Mouse (Mus musculus) limb, embryonic 14.5 days (tissue): Measurements from ENCODE around the gene Vegfd. TPM values are rescaled to one million over a fixed set of nuclear protein-coding genes. Genes with fewer than 3 reads are reported as not detected.

Source experiments
- ATAC-seq: fragments of 200-750 bp; cut with Nextera tagmentation; 2 replicates; pipeline ENCODE4 v1.8.0; 2017; ENCODE audit warnings: low read depth, moderate number of reproducible peaks, moderate TSS enrichment; ENCODE audit not compliant: low FRiP score
- DNase-seq: peaks from one replicate; pipeline ENCODE4 v3.0.0-alpha.2; 2015; ENCODE audit warnings: low spot score
- H3K27ac ChIP-seq: fragments of 300-500 bp; sonication (generic); replicated peaks from 2 replicates; pipeline ENCODE4 v1.5.1; 2014; ENCODE audit warnings: low read depth, mild to moderate bottlenecking, low read length, moderate library complexity, mixed read lengths
- H3K27me3 ChIP-seq: fragments of 300-500 bp; sonication (generic); 2 replicates; pipeline ENCODE4 v1.6.1; 2014; ENCODE audit warnings: low read length, mixed read lengths; ENCODE audit not compliant: control insufficient read depth, insufficient read depth
- H3K36me3 ChIP-seq: fragments of 300-500 bp; sonication (generic); 2 replicates; pipeline ENCODE4 v1.6.1; 2014; ENCODE audit warnings: mild to moderate bottlenecking, low read length, moderate library complexity, mixed read lengths; ENCODE audit not compliant: control insufficient read depth, insufficient read depth
- H3K4me1 ChIP-seq: fragments of 300-500 bp; sonication (generic); 2 replicates; pipeline ENCODE4 v1.6.1; 2014; ENCODE audit warnings: antibody characterized with exemption, low read length, mixed read lengths; ENCODE audit not compliant: control insufficient read depth, insufficient read depth
- H3K4me2 ChIP-seq: fragments of 300-500 bp; sonication (generic); replicated peaks from 2 replicates; pipeline ENCODE4 v1.6.1; 2014; ENCODE audit warnings: low read depth, mild to moderate bottlenecking, low read length, moderate library complexity; ENCODE audit not compliant: severe bottlenecking
- H3K4me3 ChIP-seq: fragments of 300-500 bp; sonication (generic); replicated peaks from 2 replicates; pipeline ENCODE4 v1.5.1; 2014; ENCODE audit warnings: low read length
- H3K9ac ChIP-seq: fragments of 300-500 bp; sonication (generic); 2 replicates; pipeline ENCODE4 v1.6.1; 2014; ENCODE audit warnings: mild to moderate bottlenecking, low read depth, low read length, moderate library complexity; ENCODE audit not compliant: severe bottlenecking
- H3K9me3 ChIP-seq: fragments of 300-500 bp; sonication (generic); 2 replicates; pipeline ENCODE4 v1.6.1; 2016; ENCODE audit warnings: low read length; ENCODE audit not compliant: control insufficient read depth
- POLR2A ChIP-seq: fragments of 200-500 bp; IDR thresholded peaks from 2 replicates; pipeline ENCODE4 v1.8.0; 2012; ENCODE audit warnings: inconsistent platforms, mild to moderate bottlenecking, moderate library complexity, borderline replicate concordance; ENCODE audit not compliant: insufficient read depth, insufficient read length; ENCODE audit errors: extremely low read depth
- WGBS: fragments of 180-500 bp; shearing (Covaris S2); extraction: QIAGEN DNeasy Blood & Tissue Kit; methylation state at CpG from one replicate; pipeline ENCODE4 v1.1.7; 2014; 5-methylcytosine and 5-hydroxymethylcytosine counted together
- polyA plus RNA-seq, 2 experiments: library from polyadenylated mRNA; depleted of rRNA in 1 of 2; stranded (reverse) in 1 of 2; unstranded in 1 of 2; fragments of >200 nt; fragmentation: Nextera tagmentation in 1 of 2; extraction: Ambion mirVana in 1 of 2; gene quantifications; 2 replicates each; pipeline versions ENCODE4 v1.2.1 to v1.2.3; 2012 to 2014

Gene Vegfd
- polyA plus RNA-seq, 2 experiments, result 7.7 to 9.1 TPM

DNA sequence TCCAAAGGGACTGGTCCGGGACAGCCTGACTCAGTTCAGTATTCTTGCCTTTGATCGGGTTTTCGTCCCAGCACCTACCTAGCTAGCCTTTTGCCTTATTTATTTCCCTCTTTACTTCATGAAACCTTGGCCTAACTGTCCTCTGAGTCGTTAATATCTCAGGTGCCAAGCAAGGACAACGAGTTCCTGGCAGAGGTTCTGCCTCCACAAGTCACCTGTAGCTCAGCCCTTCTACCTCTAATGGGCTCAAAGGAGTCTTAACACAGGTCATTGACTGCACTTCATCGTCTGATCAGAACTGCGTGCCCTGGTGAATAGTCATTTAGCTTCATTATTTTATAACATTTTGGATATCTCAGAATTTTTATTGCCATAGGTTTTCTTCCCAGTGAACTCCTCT, 66.3 kb downstream of the Vegfd start:
- Histone ChIP-seq H3K36me3 (no peaks in the 10 kb centered on the region), H3K27ac (no peak overlapping the region), H3K4me2 (no peak overlapping the region), H3K4me1 (no peaks in the 10 kb centered on the region), H3K9me3 (no peaks in the 10 kb centered on the region), H3K4me3 (no peak overlapping the region), H3K9ac (no peak overlapping the region), H3K27me3 (0 out of 2 replicates have a peak, but pooled peaks cover 3% of the 10 kb centered on the region)
- DNase-seq (no peak), ATAC-seq (no peak)
- TF ChIP-seq POLR2A, result no peak
- 85% methylated on average over 7 of the region's 7 CpGs for WGBS

DNA sequence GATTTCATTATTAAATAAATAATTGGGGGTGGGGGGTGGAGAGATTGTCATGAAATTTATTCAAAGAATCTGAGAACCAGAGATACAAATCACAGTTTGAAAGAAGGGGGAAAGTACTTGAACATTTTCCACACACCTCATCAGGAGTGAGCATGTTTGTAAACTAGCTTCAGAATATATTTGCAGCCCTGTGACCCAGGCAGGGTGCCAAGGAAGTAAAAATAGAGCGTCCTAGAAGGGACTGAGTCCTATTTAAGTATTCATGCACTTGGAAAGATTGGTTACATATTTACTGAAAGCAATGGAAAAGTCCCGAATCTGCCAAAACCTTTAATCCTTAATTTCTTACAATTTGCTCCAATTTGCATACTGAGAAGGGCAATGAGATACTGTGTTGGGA, 67.0 kb downstream of the Vegfd start:
- WGBS, result 64% methylated on average over 2 of the region's 2 CpGs
- H3K27me3 ChIP-seq, result 0 out of 2 replicates have a peak, but pooled peaks cover 3% of the 10 kb centered on the region
- DNase-seq, result no peak

DNA sequence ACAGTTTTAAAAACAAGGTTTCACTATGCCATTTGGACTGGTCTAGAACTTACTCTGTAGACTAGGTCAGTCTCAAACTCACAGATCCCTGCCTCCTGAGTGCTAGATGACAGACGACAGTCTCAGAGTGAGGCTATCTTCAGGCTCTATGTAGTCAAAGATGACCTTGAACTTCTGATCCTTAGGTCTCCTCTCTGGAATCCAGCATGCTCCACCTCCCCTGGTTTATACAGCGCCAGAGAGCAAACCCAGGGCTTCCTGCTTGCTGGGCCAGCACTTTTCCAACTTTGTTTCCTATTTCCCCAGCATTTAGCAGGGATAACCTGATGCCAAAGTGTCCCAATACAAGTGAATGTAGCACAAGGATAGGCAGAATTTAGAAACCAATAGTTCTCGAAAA, 67.5 kb downstream of the Vegfd start:
- H3K9me3 ChIP-seq, result no peaks in the 10 kb centered on the region
- H3K4me1 ChIP-seq, result no peaks in the 10 kb centered on the region
- 0 out of 2 replicates have a peak, but pooled peaks cover 3% of the 10 kb centered on the region for H3K27me3 ChIP-seq
- no peak overlapping the region for H3K27ac ChIP-seq
- TF ChIP-seq POLR2A, result no peak
- no peaks in the 10 kb centered on the region for H3K36me3 ChIP-seq
- 75% methylated on average over 3 of the region's 3 CpGs for WGBS
- H3K9ac ChIP-seq, result no peak overlapping the region
- no peak overlapping the region for H3K4me3 ChIP-seq
- ATAC-seq (no peak), DNase-seq (no peak)
- H3K4me2 ChIP-seq, result no peak overlapping the region

More for the DNA sequence above, 67.0 kb downstream of the Vegfd start:
- Histone ChIP-seq H3K4me2 (no peak overlapping the region), H3K36me3 (no peaks in the 10 kb centered on the region), H3K9ac (no peak overlapping the region), H3K4me3 (no peak overlapping the region), H3K27ac (no peak overlapping the region), H3K9me3 (no peaks in the 10 kb centered on the region), H3K4me1 (no peaks in the 10 kb centered on the region)
- TF ChIP-seq POLR2A, result no peak
- ATAC-seq, result no peak

DNA sequence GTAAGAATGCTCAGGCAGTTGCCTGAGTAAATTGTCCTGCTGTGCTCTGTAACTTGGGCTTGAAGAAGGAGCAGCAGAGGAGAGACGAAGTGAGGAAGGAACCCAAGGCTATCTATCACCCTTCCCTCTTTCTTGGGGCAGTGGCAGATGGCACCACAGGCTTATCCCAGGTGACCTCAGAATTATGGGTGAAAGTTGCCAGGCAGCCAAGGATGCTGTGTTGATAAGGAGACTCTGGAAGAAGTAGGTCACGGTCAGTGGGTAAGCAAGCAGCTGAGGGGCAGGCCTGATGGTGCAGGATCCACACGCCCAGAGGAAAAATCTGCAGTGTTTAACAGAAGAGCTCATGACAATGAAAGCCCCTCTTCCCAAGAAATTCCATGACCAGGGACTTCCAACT, 68.1 kb downstream of the Vegfd start:
- 78% methylated on average over 3 of the region's 3 CpGs for WGBS
- 0 out of 2 replicates have a peak, but pooled peaks cover 3% of the 10 kb centered on the region for H3K27me3 ChIP-seq
- no peaks in the 10 kb centered on the region for H3K36me3 ChIP-seq
- DNase-seq (no peak), ATAC-seq (no peak)
- no peaks in the 10 kb centered on the region for H3K4me1 ChIP-seq
- no peak overlapping the region for H3K4me3 ChIP-seq
- H3K4me2 ChIP-seq, result no peak overlapping the region
- TF ChIP-seq POLR2A, result no peak
- no peaks in the 10 kb centered on the region for H3K9me3 ChIP-seq
- H3K9ac ChIP-seq, result no peak overlapping the region
- no peak overlapping the region for H3K27ac ChIP-seq

DNA sequence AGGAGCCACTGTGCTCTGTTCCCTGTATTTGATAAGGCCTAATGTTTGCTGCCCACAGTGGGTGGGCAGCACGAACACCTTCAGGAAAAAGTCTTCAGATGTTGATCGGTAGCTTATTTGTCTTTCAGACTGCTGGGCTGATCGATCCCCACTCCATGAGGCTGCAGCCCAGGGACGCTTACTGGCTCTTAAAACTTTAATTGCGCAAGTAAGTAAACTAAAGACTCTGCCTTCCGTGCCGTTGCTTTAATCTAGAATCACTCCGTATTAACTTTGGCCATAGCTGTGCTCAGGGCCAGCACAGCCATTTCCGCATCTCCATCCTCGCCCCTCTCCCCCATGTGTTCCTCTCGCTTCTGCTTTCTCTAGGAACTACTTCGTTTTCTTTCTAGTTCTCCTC, 72.4 kb downstream of the Vegfd start:
- 61% methylated on average over 12 of the region's 12 CpGs for WGBS
- H3K27ac ChIP-seq, result no peak overlapping the region
- H3K4me3 ChIP-seq, result no peak overlapping the region
- H3K27me3 ChIP-seq, result 0 out of 2 replicates have a peak, but pooled peaks cover 3% of the 10 kb centered on the region
- no peaks in the 10 kb centered on the region for H3K4me1 ChIP-seq
- TF ChIP-seq POLR2A, result no peak
- H3K4me2 ChIP-seq, result no peak overlapping the region
- DNase-seq (no peak), ATAC-seq (no peak)
- H3K9me3 ChIP-seq, result no peaks in the 10 kb centered on the region
- no peak overlapping the region for H3K9ac ChIP-seq
- no peaks in the 10 kb centered on the region for H3K36me3 ChIP-seq

DNA sequence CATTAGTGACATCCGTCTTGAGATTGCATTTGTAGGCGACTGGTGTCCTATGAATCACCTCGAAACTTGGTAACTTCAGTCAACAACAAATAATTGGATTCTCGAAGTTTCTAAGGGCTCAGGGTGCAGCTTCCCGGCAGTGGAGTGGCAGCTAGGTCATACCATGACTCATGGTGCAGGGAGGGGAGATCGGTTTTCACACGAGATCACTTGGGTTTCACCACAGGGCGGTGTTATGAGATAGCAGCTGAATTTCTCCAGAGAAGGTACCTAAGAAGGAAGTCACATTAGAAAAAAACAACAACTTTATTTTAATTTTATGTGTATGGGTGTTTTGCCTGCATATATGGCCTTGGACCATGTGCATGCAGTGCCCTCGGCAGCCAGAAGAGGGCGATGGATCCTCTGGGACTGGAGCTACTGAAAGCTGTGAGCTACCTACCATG, 73.0 kb downstream of the Vegfd start:
- TF ChIP-seq POLR2A, result no peak
- ATAC-seq (no peak), DNase-seq (no peak)
- Histone ChIP-seq H3K27ac (no peak overlapping the region), H3K9me3 (no peaks in the 10 kb centered on the region), H3K9ac (no peak overlapping the region), H3K4me3 (no peak overlapping the region), H3K4me2 (no peak overlapping the region), H3K4me1 (no peaks in the 10 kb centered on the region), H3K36me3 (no peaks in the 10 kb centered on the region), H3K27me3 (0 out of 2 replicates have a peak, but pooled peaks cover 3% of the 10 kb centered on the region)
- 82% methylated on average over 10 of the region's 10 CpGs for WGBS
